Mouse (Mus musculus) small intestine, adult 2 months (tissue): Measurements from ENCODE around the gene Scgb1b12. TPM values are rescaled to one million over a fixed set of nuclear protein-coding genes. Genes with fewer than 3 reads are reported as not detected.
"Not testable (repeated sequence)": the region's sequence is repeated elsewhere in the genome, so short reads cannot be mapped to it uniquely, and the experiment has no call there.

Source experiments
- H3K27ac ChIP-seq: fragments of 200-500 bp; 2 replicates; pipeline ENCODE4 v1.5.1; 2012; ENCODE audit warnings: low read depth, low read length, control low read depth, inconsistent platforms; ENCODE audit not compliant: insufficient read depth
- H3K27me3 ChIP-seq: fragments of 200-500 bp; 2 replicates; pipeline ENCODE4 v1.6.1; 2012; ENCODE audit warnings: mild to moderate bottlenecking, moderate library complexity, low read length, inconsistent platforms; ENCODE audit not compliant: control insufficient read depth, insufficient read depth
- H3K36me3 ChIP-seq: fragments of 200-500 bp; 2 replicates; pipeline ENCODE4 v1.6.1; 2012; ENCODE audit warnings: mild to moderate bottlenecking, low read length, control low read depth, inconsistent platforms; ENCODE audit not compliant: control insufficient read depth, insufficient read depth
- H3K4me1 ChIP-seq: fragments of 200-500 bp; 2 replicates; pipeline ENCODE4 v1.6.1; 2012; ENCODE audit warnings: low read length, inconsistent platforms, mixed read lengths; ENCODE audit not compliant: control insufficient read depth, insufficient read depth, insufficient read length
- H3K4me3 ChIP-seq: fragments of 200-500 bp; 2 replicates; pipeline ENCODE4 v1.5.1; 2012; ENCODE audit warnings: low read depth, mild to moderate bottlenecking, control low read depth, inconsistent platforms, low read length, moderate library complexity
- WGBS: fragments of 180-500 bp; shearing (Covaris S2); methylation state at CpG from one replicate; pipeline ENCODE4 v1.1.7; 2018; 5-methylcytosine and 5-hydroxymethylcytosine counted together
- polyA plus RNA-seq: library from polyadenylated mRNA; depleted of rRNA; stranded (reverse); fragments of >200 nt; gene quantifications from 2 replicates; pipeline ENCODE4 v1.2.3, GENCODE M21; 2012; rRNA removed

Gene Scgb1b12
- not detected in 2 replicates for polyA plus RNA-seq

- not testable (repeated sequence) for H3K27ac ChIP-seq, H3K4me1 ChIP-seq, H3K36me3 ChIP-seq, H3K4me3 ChIP-seq, H3K27me3 ChIP-seq
- 69% methylated on average over 2 of the region's 3 CpGs for WGBS
Observed at GRCm38 (mm10) chr7:32333882-32334281, at the start of gene Scgb1b12. Gene Scgb1b12 (plus strand): TSS chr7:32334182.

- H3K4me3 ChIP-seq, H3K4me1 ChIP-seq, H3K27me3 ChIP-seq, H3K27ac ChIP-seq, H3K36me3 ChIP-seq: not testable (repeated sequence)
- WGBS: 72% methylated on average over 1 of the region's 1 CpGs
Observed at GRCm38 (mm10) chr7:32327145-32327544, 6.8 kb upstream of the Scgb1b12 start, which contains the start of gene Scgb2b12. Gene Scgb2b12 (minus strand): TSS chr7:32327245.

Other genes with a start within 250 kb of the Scgb1b12 start
- not detected in 2 replicates for gene Scgb1b10, start 233.3 kb upstream of the Scgb1b12 start, polyA plus RNA-seq
- gene Scgb2b11, start 123.0 kb upstream of the Scgb1b12 start, polyA plus RNA-seq: not detected in 2 replicates
- gene Scgb1b11, start 111.3 kb upstream of the Scgb1b12 start, polyA plus RNA-seq: not detected in 2 replicates
- not detected in 2 replicates for gene Scgb2b12, start 6.9 kb upstream of the Scgb1b12 start, polyA plus RNA-seq
- gene Scgb1b29, start 107.4 kb downstream of the Scgb1b12 start, polyA plus RNA-seq: not detected in 2 replicates